ENCODE assay signal across 13 mouse cellular contexts in genomic region chr10:110372724-110373455, GRCm38 (mm10).
DNase-seq lines count a peak whose midpoint lies in the region; ATAC-seq and TF ChIP-seq lines count a peak whose summit lies in the region.
"Had no signal": no experiment of that assay in that cellular context is flagged by ENCODE, and none has a peak within 500 bp of the region (broad histone marks: within the 10 kb centered on the region; RNA-seq: fewer than 3 reads in every experiment).

No protein-coding gene starts in this region.

- H3K36me3 ChIP-seq in forebrain, postnatal 0 days (ENCODE audit: insufficient read depth) = no peaks in the 10 kb centered on the region
- H3K36me3 ChIP-seq in neural tube, embryonic 12.5 days = no peaks in the 10 kb centered on the region
- H3K36me3 ChIP-seq: limb, embryonic 12.5 days; lung, embryonic 15.5 days had no signal

- peaks cover 3% of the 10 kb centered on the region for H3K4me1 ChIP-seq in forebrain, postnatal 0 days (ENCODE audit: insufficient read depth)
- H3K4me1 ChIP-seq in neural tube, embryonic 12.5 days = no peaks in the 10 kb centered on the region
- H3K4me1 ChIP-seq: limb, embryonic 12.5 days; lung, embryonic 15.5 days had no signal

- peak overlapping the region; percentile 19; the same call in 1 of the 2 replicates for H3K27ac ChIP-seq in layer of hippocampus, adult 2 months
- H3K27ac ChIP-seq in forebrain, postnatal 0 days (ENCODE audit: low read depth, low read length) = peak overlapping the region; percentile 67; the same call in 1 of the 2 replicates
- H3K27ac ChIP-seq in neural tube, embryonic 12.5 days = 0 out of 2 replicates have a peak overlapping the region, but pooled peaks have one; percentile 32
- H3K27ac ChIP-seq: limb, embryonic 12.5 days; lung, embryonic 15.5 days; stomach, postnatal 0 days had no signal

- H3K27me3 ChIP-seq in forebrain, postnatal 0 days (ENCODE audit: insufficient read depth, low read length) = no peaks in the 10 kb centered on the region
- no peaks in the 10 kb centered on the region for H3K27me3 ChIP-seq in neural tube, embryonic 12.5 days (replicated peaks)
- H3K27me3 ChIP-seq: limb, embryonic 12.5 days; lung, embryonic 15.5 days had no signal

- no peak overlapping the region for H3K9ac ChIP-seq in forebrain, postnatal 0 days
- H3K9ac ChIP-seq in neural tube, embryonic 12.5 days = no peak overlapping the region
- H3K9ac ChIP-seq: limb, embryonic 12.5 days; lung, embryonic 15.5 days had no signal

- 16% methylated on average over 11 of the region's 11 CpGs for WGBS in forebrain, postnatal 0 days
- WGBS in neural tube, embryonic 12.5 days = 54% methylated on average over 11 of the region's 11 CpGs

- DNase-seq in embryo, embryonic 11 days = peak; percentile 9
- DNase-seq in embryo, embryonic 9.5 days (ENCODE audit: extremely low spot score) = no peak
- DNase-seq in layer of hippocampus, adult 2 months (ENCODE audit: low spot score in 2 of 2) = no peak
- DNase-seq in layer of hippocampus, postnatal 10 days (ENCODE audit: low spot score in 2 of 2) = no peak
- peak; percentile 55 for DNase-seq in forebrain, postnatal 0 days
- DNase-seq in B cell, adult 2 months = no peak
- DNase-seq: layer of hippocampus, adult 9-11 months; right cerebral cortex, postnatal 4 days had no signal

- 0 out of 2 replicates have a peak overlapping the region, but pooled peaks have one; percentile 19 for H3K4me2 ChIP-seq in forebrain, postnatal 0 days (ENCODE audit: low read depth)
- no peak overlapping the region for H3K4me2 ChIP-seq in neural tube, embryonic 12.5 days (replicated peaks)
- H3K4me2 ChIP-seq: limb, embryonic 12.5 days; lung, embryonic 15.5 days had no signal

- peak; percentile 91 for ATAC-seq in forebrain, postnatal 0 days
- peak; percentile 74; the same call in 1 of the 2 replicates for ATAC-seq in neural tube, embryonic 12.5 days (ENCODE audit: low FRiP score, low read depth)
- ATAC-seq in megakaryocyte progenitor cell, adult 5-6 weeks (replicated peaks; ENCODE audit: poor library complexity) = no peak

- H3K9me3 ChIP-seq in forebrain, postnatal 0 days (ENCODE audit: low read length) = no peaks in the 10 kb centered on the region
- no peaks in the 10 kb centered on the region for H3K9me3 ChIP-seq in neural tube, embryonic 12.5 days
- H3K9me3 ChIP-seq: limb, embryonic 12.5 days; lung, embryonic 15.5 days had no signal

- H3K4me3 ChIP-seq in layer of hippocampus, adult 2 months = no peak overlapping the region
- no peak overlapping the region for H3K4me3 ChIP-seq in forebrain, postnatal 0 days (ENCODE audit: low read depth, low read length)
- H3K4me3 ChIP-seq in neural tube, embryonic 12.5 days = no peak overlapping the region
- H3K4me3 ChIP-seq: limb, embryonic 12.5 days; lung, embryonic 15.5 days had no signal

- no peak for TF ChIP-seq CTCF in layer of hippocampus, adult 2 months (conservative IDR thresholded peaks at IDR 0.05)
- TF ChIP-seq CTCF in forebrain, postnatal 0 days (IDR thresholded peaks at IDR 0.05; ENCODE audit: low read depth) = no peak

Comparison
In these comparisons a context has a peak if more than half of its experiments do, and no peak if none do; other contexts are left out.
1. DNase-seq: peak in embryo, embryonic 11 days (single experiment) and forebrain, postnatal 0 days (single experiment); none in embryo, embryonic 9.5 days (single experiment), layer of hippocampus, adult 2 months (0 of 2), layer of hippocampus, postnatal 10 days (0 of 2) and B cell, adult 2 months (0 of 2).
2. Peak in every context shown above with its lines, with median percentiles within 50 percentile points of each other: H3K27ac ChIP-seq.